In genomic region chr6:92786701-92787375, GRCm38 (mm10) we compare ENCODE assay signal across 10 mouse cellular contexts. TPM values are rescaled to one million over a fixed set of nuclear protein-coding genes. Genes with fewer than 3 reads are reported as not detected.
DNase-seq lines count a peak whose midpoint lies in the region; ATAC-seq and TF ChIP-seq lines count a peak whose summit lies in the region.
"Had no signal": no experiment of that assay in that cellular context is flagged by ENCODE, and none has a peak within 500 bp of the region (broad histone marks: within the 10 kb centered on the region; RNA-seq: fewer than 3 reads in every experiment).

No protein-coding gene starts in this region.

- peak overlapping the region; percentile 54 for H3K9ac ChIP-seq in forebrain, embryonic 13.5 days
- H3K9ac ChIP-seq in limb, embryonic 15.5 days = 0 out of 2 replicates have a peak overlapping the region, but pooled peaks have one; percentile 2
- H3K9ac ChIP-seq in stomach, postnatal 0 days (ENCODE audit: low read length) = no peak overlapping the region

- WGBS in forebrain, embryonic 13.5 days = 1% methylated on average over 20 of the region's 20 CpGs
- 8% methylated on average over 20 of the region's 20 CpGs for WGBS in limb, embryonic 15.5 days
- WGBS in stomach, postnatal 0 days = 25% methylated on average over 20 of the region's 20 CpGs

- peak overlapping the region; percentile 57 for H3K4me3 ChIP-seq in testis, adult 2 months (ENCODE audit: control insufficient read depth, low read depth, low read length)
- peak overlapping the region; percentile 35 for H3K4me3 ChIP-seq in forebrain, embryonic 13.5 days
- H3K4me3 ChIP-seq in limb, embryonic 15.5 days = peak overlapping the region; percentile 18
- no peak overlapping the region for H3K4me3 ChIP-seq in stomach, postnatal 0 days (ENCODE audit: low read depth, low read length)

- TF ChIP-seq CTCF in testis, adult 2 months (IDR thresholded peaks at IDR 0.05; ENCODE audit: control insufficient read depth, insufficient read depth, insufficient replicate concordance, low read depth, low read length) = no peak
- TF ChIP-seq CTCF in stomach, postnatal 0 days (IDR thresholded peaks at IDR 0.05; ENCODE audit: low read depth) = no peak

- no peaks in the 10 kb centered on the region for H3K36me3 ChIP-seq in testis, adult 2 months (ENCODE audit: control insufficient read depth, insufficient read depth, low read length)
- no peaks in the 10 kb centered on the region for H3K36me3 ChIP-seq in forebrain, embryonic 13.5 days (ENCODE audit: poor library complexity, severe bottlenecking)
- 0 out of 2 replicates have a peak, but pooled peaks cover 4% of the 10 kb centered on the region for H3K36me3 ChIP-seq in limb, embryonic 15.5 days
- H3K36me3 ChIP-seq in stomach, postnatal 0 days (ENCODE audit: control insufficient read depth, insufficient read depth, low read length) = no peaks in the 10 kb centered on the region; the same call in 1 of the 2 replicates

- peak; percentile 48 for ATAC-seq in forebrain, embryonic 13.5 days
- ATAC-seq in limb, embryonic 15.5 days (ENCODE audit: insufficient number of reproducible peaks, low FRiP score, low TSS enrichment, low read depth) = 0 out of 2 replicates have a peak, but pooled peaks have one; percentile 3
- ATAC-seq in stomach, postnatal 0 days (ENCODE audit: low FRiP score, low TSS enrichment) = 0 out of 2 replicates have a peak, but pooled peaks have one; percentile 21

- intact Hi-C loops in gastrocnemius, postnatal 14 days (cut with DNase I; ENCODE audit: low total_unique reads) = loop anchor here (5.0 to 10.0 kb wide), 3 partner anchors 655 to 938 kb away; no protein-coding TSS in a partner anchor

- H3K4me2 ChIP-seq in forebrain, embryonic 13.5 days = peak overlapping the region; percentile 71
- peak overlapping the region; percentile 52 for H3K4me2 ChIP-seq in limb, embryonic 15.5 days
- peak overlapping the region; percentile 36 for H3K4me2 ChIP-seq in stomach, postnatal 0 days (replicated peaks; ENCODE audit: low read depth)

- H3K27me3 ChIP-seq in testis, adult 2 months (ENCODE audit: control insufficient read depth, insufficient read depth, low read length) = no peaks in the 10 kb centered on the region
- peaks cover 11% of the 10 kb centered on the region; the same call in 1 of the 2 replicates for H3K27me3 ChIP-seq in forebrain, embryonic 13.5 days
- peaks cover 6% of the 10 kb centered on the region; the same call in 1 of the 2 replicates for H3K27me3 ChIP-seq in limb, embryonic 15.5 days
- H3K27me3 ChIP-seq in stomach, postnatal 0 days (ENCODE audit: control insufficient read depth, insufficient read depth, low read length) = no peaks in the 10 kb centered on the region

- no peak for DNase-seq in testis, postnatal 10 days (ENCODE audit: low spot score)
- DNase-seq in stomach, postnatal 0 days (ENCODE audit: low spot score) = no peak
- no peak for DNase-seq in gastrocnemius, postnatal 14 days
- DNase-seq in kidney, adult 11 months = no peak
- DNase-seq in spleen, postnatal 36 days (ENCODE audit: low spot score in 2 of 2) = no peak

- no peak for TF ChIP-seq POLR2A in testis, adult 2 months (IDR thresholded peaks at IDR 0.05; ENCODE audit: control insufficient read depth, low read depth, low read length)

- H3K4me1 ChIP-seq in testis, adult 2 months (ENCODE audit: control insufficient read depth, insufficient read depth, low read length) = peaks cover 2% of the 10 kb centered on the region
- peaks cover 10% of the 10 kb centered on the region for H3K4me1 ChIP-seq in forebrain, embryonic 13.5 days
- peaks cover 8% of the 10 kb centered on the region; the same call in 1 of the 2 replicates for H3K4me1 ChIP-seq in limb, embryonic 15.5 days
- no peaks in the 10 kb centered on the region for H3K4me1 ChIP-seq in stomach, postnatal 0 days (replicated peaks; ENCODE audit: control insufficient read depth, insufficient read depth)

- H3K27ac ChIP-seq in testis, adult 2 months (ENCODE audit: control insufficient read depth, insufficient read depth, low read depth, low read length) = no peak overlapping the region
- no peak overlapping the region for H3K27ac ChIP-seq in forebrain, embryonic 13.5 days
- H3K27ac ChIP-seq in limb, embryonic 15.5 days = no peak overlapping the region
- H3K27ac ChIP-seq in stomach, postnatal 0 days (replicated peaks) = no peak overlapping the region

- TF ChIP-seq EP300 in stomach, postnatal 0 days (optimal IDR thresholded peaks at IDR 0.05) = no peak

- H3K9me3 ChIP-seq in forebrain, embryonic 13.5 days (replicated peaks) = no peaks in the 10 kb centered on the region
- no peaks in the 10 kb centered on the region for H3K9me3 ChIP-seq in limb, embryonic 15.5 days
- no peaks in the 10 kb centered on the region for H3K9me3 ChIP-seq in stomach, postnatal 0 days (ENCODE audit: control insufficient read depth, low read length)

RNA-seq across cellular contexts. Expression of gene A730049H05Rik, which starts 29.4 kb away (rescaled TPM):
- polyA plus RNA-seq in testis, adult 2 months (2012; rRNA removed) = 0.08 TPM in 1 of 2 replicates, not detected in the other
- polyA plus RNA-seq in forebrain, embryonic 13.5 days (2015; fragmentation: Nextera tagmentation; extraction: Ambion mirVana) = 0.25 and 0.42 TPM in 2 replicates
- 0.23 and 0.63 TPM in 2 replicates for polyA plus RNA-seq in limb, embryonic 15.5 days (2015; fragmentation: Nextera tagmentation; extraction: Ambion mirVana)
- polyA plus RNA-seq in stomach, postnatal 0 days (2015; fragmentation: Nextera tagmentation; extraction: Ambion mirVana) = 0.50 and 0.70 TPM in 2 replicates
- not detected for total RNA-seq in gastrocnemius, postnatal 14 days (2021)
- polyA plus RNA-seq: liver, embryonic 16.5 days; small intestine, adult 2 months had no signal
